Mouse (Mus musculus) liver, embryonic 14.5 days (tissue): ENCODE data around the gene Tsr2.

Experiments used
- CTCF ChIP-seq: IDR thresholded peaks from 2 replicates; pipeline ENCODE4 v1.5.1; 2016; ENCODE audit warnings: antibody characterized with exemption, low read depth, control low read depth
- EP300 ChIP-seq: IDR thresholded peaks from 2 replicates; pipeline ENCODE4 v1.6.1; 2016; ENCODE audit warnings: antibody characterized with exemption, low read depth

GRCm38 (mm10) chrX:151076941-151077485 is 19.3 kb downstream of the Tsr2 start:
- TF ChIP-seq EP300 (no peak), CTCF (no peak)
